Mouse (Mus musculus) small intestine, adult 2 months (tissue): ENCODE data around the gene Isx.

Experiments used
- CTCF ChIP-seq: fragments of 200-500 bp; IDR thresholded peaks from 2 replicates; pipeline ENCODE4 v1.5.1; 2012; ENCODE audit warnings: low read depth, mild to moderate bottlenecking, control low read depth, inconsistent platforms, low read length, moderate library complexity, mixed read lengths; ENCODE audit not compliant: insufficient replicate concordance, insufficient read length; ENCODE audit errors: extremely low read depth
- POLR2A ChIP-seq: fragments of 200-500 bp; IDR thresholded peaks from 2 replicates; pipeline ENCODE4 v1.6.1; 2012; ENCODE audit warnings: low read depth, mild to moderate bottlenecking, control low read depth, inconsistent platforms, low read length, moderate library complexity

GRCm38 (mm10) chr8:74848707-74849106, 24.3 kb upstream of the Isx start:
- no peak for TF ChIP-seq CTCF
- no peak for TF ChIP-seq POLR2A
